Mouse (Mus musculus) cerebellum, postnatal 4 days (tissue): Measurements from ENCODE around the gene Spn.

Experiments used
- DNase-seq, 2 experiments: peaks; one replicate each; pipeline ENCODE4 v3.0.0; 2022; ENCODE audit warnings: low spot score in 2 of 2, mixed read lengths in 1 of 2

Gene Spn

DNA sequence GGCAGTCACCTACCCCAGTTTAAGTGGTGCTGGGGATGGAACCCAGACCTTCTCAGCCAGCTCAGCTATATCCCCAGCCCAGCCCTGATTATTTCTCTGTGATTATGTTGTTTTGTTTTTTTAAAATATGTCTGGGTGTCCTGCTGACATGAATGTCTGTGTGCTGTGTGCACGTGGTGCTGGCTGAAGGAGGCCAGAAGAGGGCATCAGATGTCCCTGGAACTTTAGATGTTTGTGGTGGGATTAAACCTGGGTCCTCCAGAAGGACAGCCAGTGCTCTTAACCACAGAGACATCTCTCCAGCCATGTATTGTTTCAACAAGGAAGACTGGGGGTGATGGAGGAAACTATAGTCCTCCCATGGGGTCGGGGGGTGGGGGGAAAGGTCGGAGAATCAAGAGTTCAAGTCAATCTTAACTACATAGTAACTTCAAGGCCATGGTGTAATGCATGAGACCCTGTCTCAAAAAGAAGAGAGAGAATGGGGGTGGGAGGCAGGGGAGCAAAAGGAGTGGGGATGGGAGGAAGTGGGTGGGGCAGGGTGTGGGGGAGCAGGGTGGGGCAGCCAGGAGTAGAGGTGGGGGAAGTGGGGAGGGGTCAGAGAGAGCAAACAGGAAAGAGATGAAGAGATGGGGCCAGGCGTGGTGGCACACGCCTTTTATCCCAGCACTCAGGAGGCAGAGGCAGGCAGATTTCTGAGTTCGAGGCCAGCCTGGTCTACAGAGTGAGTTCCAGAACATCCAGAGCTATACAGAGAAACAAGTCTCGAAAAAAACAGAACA is 3.2 kb upstream of the Spn start:
- no peak for DNase-seq

DNA sequence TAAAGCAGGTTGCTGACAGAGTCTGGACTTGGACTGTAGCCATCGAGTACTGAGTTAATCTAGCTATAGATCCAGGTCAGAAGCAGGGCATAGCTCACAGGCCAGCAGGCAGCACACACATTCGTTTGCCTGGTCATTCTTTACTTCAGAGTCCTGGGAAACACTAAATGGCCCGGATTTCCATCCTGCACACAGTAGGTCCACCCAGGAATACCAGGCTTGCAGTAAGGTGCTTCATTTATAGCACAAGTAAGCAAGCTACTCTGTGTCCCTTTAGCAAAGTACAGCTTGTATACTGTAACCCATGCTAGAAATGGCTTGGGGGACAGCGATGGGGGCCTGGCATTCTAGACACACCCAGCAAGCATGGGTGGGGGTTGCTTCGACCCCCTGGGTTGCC is 1.9 kb upstream of the Spn start:
- DNase-seq, result no peak

DNA sequence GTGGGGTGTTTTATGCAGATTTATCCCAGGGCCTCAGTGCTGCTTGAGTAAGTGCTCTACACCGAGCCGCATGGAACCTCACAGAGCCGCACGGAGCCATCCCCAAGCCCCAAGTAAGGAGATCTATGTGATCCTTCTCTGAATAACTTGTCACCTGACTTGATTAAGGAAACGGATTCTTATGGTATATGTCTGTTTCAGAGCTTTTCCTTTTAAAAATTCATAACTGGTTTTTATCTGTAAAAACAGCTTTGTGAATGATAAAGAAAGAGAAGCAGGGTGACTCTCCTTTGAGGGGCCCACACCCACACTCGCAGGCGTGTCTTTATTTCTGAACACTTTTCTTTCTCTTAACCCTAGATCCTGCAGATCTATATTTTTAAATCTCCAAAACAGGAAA is 1.5 kb upstream of the Spn start:
- DNase-seq, result no peak

GRCm38 (mm10) chr7:127136181-127137071 is 1.2 kb downstream of the Spn start:
- DNase-seq, result no peak

DNA sequence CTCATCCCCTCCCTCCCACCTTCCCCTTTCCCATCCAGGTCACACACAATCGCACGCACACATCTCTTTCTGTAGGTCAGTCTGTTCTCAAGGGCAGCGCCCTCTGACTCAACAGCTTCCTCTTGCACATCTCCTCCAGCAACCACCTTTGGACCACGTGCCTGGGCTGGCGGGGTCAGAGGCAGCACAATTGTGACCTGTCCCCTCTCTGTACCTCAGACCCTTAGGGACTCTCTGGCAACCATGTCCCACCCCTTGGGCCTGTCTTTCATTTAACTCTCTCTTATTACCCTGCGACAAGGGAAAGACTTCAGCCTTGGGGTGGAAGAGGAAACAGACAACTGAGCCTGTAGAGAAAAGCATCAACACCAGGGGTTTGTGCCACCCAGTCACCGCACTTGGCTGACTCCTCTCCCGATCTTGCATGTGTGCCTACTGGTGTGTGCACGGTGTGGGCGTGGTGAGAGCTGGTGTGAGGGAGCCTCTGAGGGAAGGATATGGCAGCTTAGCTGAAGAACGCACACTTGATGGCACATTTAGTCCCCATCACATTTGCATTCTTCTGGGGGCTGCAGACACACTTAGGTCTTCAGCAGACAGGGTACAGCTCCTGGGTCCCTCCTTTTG is 2.7 kb downstream of the Spn start:
- DNase-seq, result no peak

GRCm38 (mm10) chr7:127133125-127133524 is 4.5 kb downstream of the Spn start:
- no peak for DNase-seq

- peak in 1 of 2 experiments; percentile 39 for DNase-seq
Observed at GRCm38 (mm10) chr7:127129638-127130037, 8.0 kb downstream of the Spn start.

DNA sequence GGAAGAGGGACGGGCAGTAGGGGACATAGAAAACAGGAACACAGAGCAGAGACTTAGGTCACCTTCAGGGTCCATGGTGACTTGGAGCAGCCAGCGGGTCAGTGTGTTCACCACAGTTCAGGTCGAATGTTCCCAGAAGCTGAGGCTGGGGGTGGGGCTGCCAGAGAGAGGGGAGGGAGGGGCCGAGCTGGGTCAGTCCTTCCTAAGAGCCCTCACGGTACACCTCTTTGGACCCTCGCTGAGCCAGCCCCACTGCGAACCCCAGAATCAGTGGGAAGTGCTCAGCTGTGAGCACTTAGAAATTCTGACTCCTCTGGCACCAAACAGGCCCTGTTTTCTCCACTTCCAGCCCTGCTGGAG is 15.7 kb downstream of the Spn start, which contains the start of gene Qprt:
Qprt (minus strand) TSS at position 316 of the 360 bp plus-strand sequence.
- no peak for DNase-seq

DNA sequence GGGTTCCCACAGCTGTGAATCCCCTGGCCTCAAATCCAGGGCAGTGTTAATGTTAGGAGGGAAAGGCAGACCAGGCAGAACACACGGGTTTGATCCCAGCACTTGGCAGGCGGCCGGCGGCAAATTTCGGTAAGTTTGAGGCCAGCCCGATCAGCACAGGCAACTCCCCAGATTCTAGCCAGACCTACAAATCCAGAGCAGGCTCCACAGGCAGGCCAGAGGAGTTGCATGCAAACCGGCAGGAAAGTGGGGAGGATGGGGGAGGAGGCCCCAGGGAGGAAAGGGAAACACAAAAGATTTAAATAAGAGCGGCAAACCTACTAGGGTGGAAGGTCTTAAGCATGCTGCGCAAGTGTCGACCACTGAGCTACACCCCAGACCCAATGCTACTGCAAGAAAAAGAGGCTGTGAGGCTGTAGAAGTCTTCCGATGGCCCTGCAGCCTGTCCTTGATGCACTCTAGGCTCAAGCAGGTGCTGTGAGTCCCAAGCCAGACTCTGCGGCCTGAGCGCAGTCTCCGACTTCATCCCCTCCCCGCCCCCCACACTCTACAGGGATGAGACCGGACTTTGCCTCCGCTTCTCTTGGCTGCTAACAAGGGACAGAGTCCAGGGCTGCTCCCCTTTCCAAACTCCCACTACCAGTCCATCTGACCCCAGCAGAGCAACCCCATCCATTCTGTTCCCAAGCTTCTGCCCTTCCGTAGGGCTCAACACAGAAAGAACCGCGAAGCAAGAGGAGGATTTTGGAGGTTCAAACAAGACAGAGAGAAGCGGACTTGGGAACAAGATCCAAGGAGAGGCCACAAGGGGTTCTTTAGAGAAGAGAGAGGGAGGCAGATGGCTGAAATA is 16.3 kb downstream of the Spn start:
- DNase-seq, result no peak

DNA sequence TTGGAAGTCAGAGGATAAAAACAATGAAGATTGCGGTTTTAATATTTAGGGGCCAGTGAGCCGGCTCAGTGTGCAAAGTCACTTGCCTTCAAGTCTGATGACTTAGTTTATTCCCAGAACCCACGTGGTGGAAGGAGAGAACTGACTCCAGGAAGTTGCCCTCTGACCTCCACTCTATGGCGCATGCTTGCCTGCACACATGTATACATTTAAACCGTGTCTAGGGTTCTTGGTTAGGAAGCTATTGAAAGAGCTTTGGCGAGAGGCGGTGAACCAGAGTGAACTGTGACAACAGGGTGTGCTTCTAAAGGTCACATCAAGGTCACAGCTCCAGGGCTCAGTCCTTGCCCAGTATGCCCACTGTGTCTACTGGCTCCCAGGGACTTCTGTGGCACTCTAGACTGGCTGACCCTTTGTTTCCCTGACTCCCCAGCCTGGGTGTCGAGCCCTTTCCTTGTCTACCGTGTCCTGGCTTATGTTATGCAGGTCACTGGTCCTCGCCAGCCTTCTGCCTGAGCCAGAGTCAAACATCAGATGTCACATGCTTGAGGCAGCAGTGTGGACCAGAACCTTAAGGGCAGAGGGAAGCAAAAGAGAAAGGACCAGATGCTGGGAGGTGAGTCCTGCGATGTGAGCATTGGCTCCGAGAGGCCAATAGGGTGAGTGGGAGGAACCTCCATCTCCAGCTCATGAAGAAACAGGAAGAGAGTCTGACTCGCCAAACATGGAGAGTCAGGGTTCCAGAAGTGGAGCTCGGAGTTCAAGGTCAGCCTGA is 18.8 kb downstream of the Spn start:
- DNase-seq, result no peak

GRCm38 (mm10) chr7:127117948-127118347 is 19.7 kb downstream of the Spn start:
- DNase-seq, result no peak

DNA sequence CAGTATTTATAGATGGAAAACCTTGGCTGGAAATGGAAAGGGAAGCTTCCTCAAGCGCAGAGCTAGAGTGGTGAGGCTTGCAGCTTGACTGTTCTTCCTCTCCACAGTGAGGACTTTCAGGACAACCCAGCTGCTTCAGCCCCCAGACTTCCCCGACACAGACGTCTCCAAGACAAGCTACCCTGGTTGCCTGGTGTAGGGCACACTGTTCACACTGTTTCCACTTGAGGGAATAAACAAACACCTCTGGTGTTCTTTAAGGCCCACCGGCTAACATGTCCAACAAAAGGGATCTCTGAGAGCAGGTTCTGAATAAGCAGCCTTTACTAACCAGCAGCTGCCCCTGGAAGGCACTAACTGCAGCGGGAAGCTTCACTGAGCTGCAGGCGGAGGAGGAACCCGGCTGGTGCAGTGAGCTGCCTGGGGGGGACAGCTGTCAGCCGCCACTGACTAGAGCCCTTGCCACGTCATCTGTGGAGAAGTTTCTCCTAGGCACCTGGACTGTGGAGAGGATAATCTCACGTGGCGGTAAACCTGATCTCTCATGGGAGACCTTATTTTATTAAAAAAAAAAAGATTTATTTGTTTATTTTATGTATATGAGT is 21.2 kb downstream of the Spn start:
- DNase-seq, result no peak

- no peak for DNase-seq
Observed at GRCm38 (mm10) chr7:127114920-127115319, 22.7 kb downstream of the Spn start.

DNA sequence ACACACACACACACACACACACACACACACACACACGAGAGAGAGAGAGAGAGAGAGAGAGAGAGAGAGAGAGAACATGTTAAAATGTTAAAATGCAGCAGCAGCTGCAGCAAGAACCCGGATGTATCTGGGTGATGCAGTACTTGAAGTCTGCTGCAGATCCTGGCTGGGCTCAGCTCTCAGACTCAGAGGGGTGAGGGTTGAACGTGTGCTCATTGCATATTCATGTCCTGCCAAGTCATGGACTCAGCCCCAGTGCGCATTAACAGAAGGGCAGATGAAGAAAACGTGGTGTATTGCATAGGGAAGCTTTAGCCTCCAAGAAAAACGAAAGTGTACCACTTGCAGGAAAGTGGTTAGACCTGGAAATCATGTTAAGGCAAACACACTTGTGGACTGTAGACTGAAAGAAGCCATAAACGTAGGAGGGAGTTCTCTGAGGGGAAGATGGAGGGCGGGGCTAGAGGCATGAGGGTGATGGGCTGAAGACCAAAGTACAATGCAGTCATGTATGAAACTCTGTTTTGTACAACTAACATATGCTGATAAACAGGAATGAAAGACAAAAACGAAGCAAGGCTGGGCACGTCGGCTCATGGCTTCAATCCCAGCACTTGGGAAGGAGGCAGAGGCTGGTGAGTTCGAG is 23.9 kb downstream of the Spn start:
- DNase-seq, result no peak

DNA sequence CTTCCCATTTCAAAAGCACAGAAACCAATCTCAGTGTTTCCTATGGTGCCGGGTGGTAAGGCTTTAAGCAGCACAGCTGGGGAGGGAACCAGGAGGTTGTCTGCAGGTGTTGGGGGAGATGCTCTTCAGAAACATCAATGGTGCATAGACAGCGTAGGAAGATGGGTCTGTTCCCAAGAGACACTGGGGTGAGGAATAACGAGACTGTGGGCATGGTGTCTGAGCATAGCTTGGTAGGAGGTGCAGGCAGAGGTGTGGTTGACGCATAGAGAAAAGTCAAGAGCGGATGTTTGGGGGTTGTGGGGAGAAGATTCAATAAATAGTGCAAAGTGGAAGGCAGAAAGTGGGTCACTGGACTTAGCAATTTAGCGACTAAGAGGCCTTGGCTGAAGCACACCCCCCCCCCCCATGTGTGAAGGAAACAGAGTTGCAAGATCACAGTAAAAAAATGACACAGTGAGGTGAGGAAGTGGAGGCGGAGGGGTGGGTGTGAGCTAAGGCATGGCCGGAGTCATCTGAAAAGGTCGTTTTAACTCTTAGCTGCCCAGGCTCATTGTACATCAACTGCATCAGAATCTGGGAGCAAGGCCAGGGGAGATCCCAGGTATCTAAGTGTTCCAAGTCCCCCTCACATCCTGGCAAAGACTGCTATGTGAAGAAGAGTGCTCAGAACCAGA is 24.6 kb downstream of the Spn start:
- DNase-seq, result no peak

DNA sequence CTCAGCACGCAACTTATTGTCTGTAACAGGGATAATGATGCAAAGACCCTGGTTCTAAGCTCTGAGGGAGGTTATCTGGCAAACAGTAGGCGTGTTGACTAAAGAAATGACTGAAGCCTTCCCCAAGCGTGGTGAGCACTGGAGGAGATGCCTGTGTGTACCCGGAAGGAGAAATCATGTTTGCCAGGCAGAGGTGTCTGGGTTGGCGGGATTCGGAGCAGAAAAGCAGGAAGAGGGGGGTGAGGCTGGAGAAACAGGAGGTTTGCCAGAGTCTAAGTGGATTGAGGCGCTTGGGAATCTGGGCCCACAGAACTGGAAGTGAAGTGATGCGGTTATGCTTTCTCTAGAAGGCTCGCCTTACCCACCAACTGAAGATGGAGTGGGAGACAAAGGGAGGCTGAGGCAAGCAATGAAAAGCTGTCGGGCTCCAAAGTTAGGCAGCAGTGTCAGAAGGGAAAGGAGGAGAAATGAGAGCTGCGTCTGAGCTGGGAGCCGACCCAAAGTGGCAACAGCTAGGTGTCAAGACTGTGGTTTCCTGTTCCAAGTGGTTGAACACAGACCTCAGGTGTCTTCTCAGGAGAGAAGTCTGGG is 25.3 kb downstream of the Spn start:
- DNase-seq, result no peak

- DNase-seq, result peak in 1 of 2 experiments; percentile 45
Observed at GRCm38 (mm10) chr7:127111461-127111860, 26.2 kb downstream of the Spn start.

- peak; percentile 59 to 82 for DNase-seq
Observed at GRCm38 (mm10) chr7:127110239-127111007, 27.2 kb downstream of the Spn start.
